Mouse (Mus musculus) liver, postnatal 0 days (tissue): ENCODE measurements around the gene Dscam.

ENCODE experiments used
- CTCF ChIP-seq: sonication (generic); IDR thresholded peaks from 2 replicates; pipeline ENCODE4 v1.5.1; 2016; ENCODE audit warnings: antibody characterized with exemption, low read depth
- EP300 ChIP-seq: IDR thresholded peaks from 2 replicates; pipeline ENCODE4 v1.6.1; 2016; ENCODE audit warnings: antibody characterized with exemption, low read depth, mild to moderate bottlenecking

GRCm38 (mm10) chr16:97141943-97142342, 28.6 kb downstream of the Dscam start:
- TF ChIP-seq CTCF (no peak), EP300 (no peak)
